Mouse (Mus musculus) hindbrain, embryonic 12.5 days (tissue): ENCODE measurements at regions not wholly inside any gene's neighbourhood (a gene's known extent, or its start where the extent isn't known, plus 50 kb on each side); places are given as distances from the start of the nearest gene placed in this dataset.

ENCODE experiments used
- ATAC-seq: fragments of 200-750 bp; cut with Nextera tagmentation; 2 replicates; pipeline ENCODE4 v1.8.0; 2017; ENCODE audit warnings: moderate TSS enrichment; ENCODE audit not compliant: low FRiP score
- H3K27ac ChIP-seq: fragments of 300-500 bp; sonication (generic); 2 replicates; pipeline ENCODE4 v1.5.1; 2016; ENCODE audit warnings: mild to moderate bottlenecking
- H3K27me3 ChIP-seq: fragments of 300-500 bp; sonication (generic); 2 replicates; pipeline ENCODE4 v1.6.1; 2016; ENCODE audit warnings: mild to moderate bottlenecking
- H3K36me3 ChIP-seq: fragments of 300-500 bp; sonication (generic); 2 replicates; pipeline ENCODE4 v1.6.1; 2016; ENCODE audit warnings: mild to moderate bottlenecking
- H3K4me1 ChIP-seq: fragments of 300-500 bp; sonication (generic); 2 replicates; pipeline ENCODE4 v1.6.1; 2016
- H3K4me2 ChIP-seq: fragments of 300-500 bp; sonication (generic); replicated peaks from 2 replicates; pipeline ENCODE4 v1.6.1; 2016; ENCODE audit warnings: mild to moderate bottlenecking
- H3K4me3 ChIP-seq: fragments of 300-500 bp; sonication (generic); 2 replicates; pipeline ENCODE4 v1.5.1; 2016; ENCODE audit warnings: mild to moderate bottlenecking
- H3K9ac ChIP-seq: fragments of 300-500 bp; sonication (generic); 2 replicates; pipeline ENCODE4 v1.6.1; 2016; ENCODE audit warnings: mild to moderate bottlenecking, moderate library complexity
- H3K9me3 ChIP-seq: fragments of 300-500 bp; sonication (generic); replicated peaks from 2 replicates; pipeline ENCODE4 v1.6.1; 2016; ENCODE audit warnings: mild to moderate bottlenecking
- WGBS: fragments of 180-500 bp; shearing (Covaris S2); methylation state at CpG from one replicate; pipeline ENCODE4 v1.1.7; 2016; 5-methylcytosine and 5-hydroxymethylcytosine counted together

GRCm38 (mm10) chr5:116752096-116752495 lies 160.5 kb upstream of the Srrm4 start:
- Histone ChIP-seq H3K27ac (no peak overlapping the region), H3K4me3 (no peak overlapping the region), H3K4me2 (no peak overlapping the region), H3K27me3 (no peaks in the 10 kb centered on the region), H3K36me3 (no peaks in the 10 kb centered on the region), H3K9ac (no peak overlapping the region), H3K9me3 (no peaks in the 10 kb centered on the region), H3K4me1 (no peaks in the 10 kb centered on the region)
- 74% methylated on average over 1 of the region's 1 CpGs for WGBS
- ATAC-seq: no peak

DNA sequence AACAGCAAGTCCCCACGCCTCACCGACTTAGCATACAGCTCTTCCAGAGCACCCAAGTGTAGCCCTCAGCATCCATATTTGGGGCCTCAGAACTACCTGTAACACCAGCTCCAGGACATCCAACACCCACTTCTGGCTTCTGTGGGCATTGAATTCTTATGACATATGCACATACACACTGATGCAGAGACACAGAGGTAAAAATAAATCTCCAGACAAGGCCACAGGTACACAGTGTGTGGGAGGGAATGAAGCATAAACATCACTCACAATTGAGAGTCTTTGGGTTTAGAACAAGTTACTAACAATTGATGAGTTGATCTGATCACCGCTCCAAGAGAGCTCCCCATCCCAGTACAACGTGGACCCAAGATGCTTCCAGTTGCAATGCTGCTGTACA lies 154.2 kb upstream of the Srrm4 start:
- 85% methylated on average over 4 of the region's 4 CpGs for WGBS
- 0 out of 2 replicates have a peak, but pooled peaks cover 3% of the 10 kb centered on the region for H3K4me1 ChIP-seq
- H3K27me3 ChIP-seq: no peaks in the 10 kb centered on the region
- no peak overlapping the region for H3K4me3 ChIP-seq
- no peak overlapping the region for H3K9ac ChIP-seq
- no peaks in the 10 kb centered on the region for H3K9me3 ChIP-seq
- no peak overlapping the region for H3K27ac ChIP-seq
- no peak for ATAC-seq
- no peak overlapping the region for H3K4me2 ChIP-seq
- no peaks in the 10 kb centered on the region for H3K36me3 ChIP-seq

GRCm38 (mm10) chr5:116744389-116744788 lies 152.8 kb upstream of the Srrm4 start:
- Histone ChIP-seq H3K9me3 (no peaks in the 10 kb centered on the region), H3K27ac (no peak overlapping the region), H3K27me3 (no peaks in the 10 kb centered on the region), H3K4me2 (no peak overlapping the region), H3K9ac (no peak overlapping the region), H3K36me3 (no peaks in the 10 kb centered on the region), H3K4me1 (0 out of 2 replicates have a peak, but pooled peaks cover 3% of the 10 kb centered on the region), H3K4me3 (no peak overlapping the region)
- 31% methylated on average over 10 of the region's 10 CpGs for WGBS
- 0 out of 2 replicates have a peak, but pooled peaks have one; percentile 35 for ATAC-seq

DNA sequence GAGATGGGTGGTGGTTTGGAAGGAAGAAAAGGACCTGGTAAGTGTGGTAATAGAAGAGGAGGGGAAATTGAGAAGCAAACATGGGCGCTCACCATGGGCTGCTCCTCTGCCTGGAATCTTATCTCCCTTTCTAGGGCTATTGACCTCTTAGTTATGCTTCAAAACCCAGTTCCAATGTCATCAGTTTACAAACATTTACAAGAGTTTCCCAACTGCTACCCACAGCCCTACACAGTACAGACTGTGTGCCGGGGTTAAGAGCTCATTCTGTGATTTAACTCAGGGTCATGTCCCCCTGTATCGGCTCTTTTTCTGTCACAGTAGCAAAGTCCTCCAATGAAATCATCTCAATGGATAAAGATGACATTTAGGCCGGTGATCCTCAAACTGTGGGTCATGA lies 144.0 kb upstream of the Srrm4 start:
- 94% methylated on average over 4 of the region's 4 CpGs for WGBS
- no peaks in the 10 kb centered on the region for H3K27me3 ChIP-seq
- H3K4me2 ChIP-seq: no peak overlapping the region
- H3K4me1 ChIP-seq: no peaks in the 10 kb centered on the region
- no peak for ATAC-seq
- H3K27ac ChIP-seq: no peak overlapping the region
- H3K4me3 ChIP-seq: no peak overlapping the region
- no peak overlapping the region for H3K9ac ChIP-seq
- no peaks in the 10 kb centered on the region for H3K36me3 ChIP-seq
- H3K9me3 ChIP-seq: peaks cover 12% of the 10 kb centered on the region; the same call in 1 of the 2 replicates

GRCm38 (mm10) chr5:116731509-116731908 lies 139.9 kb upstream of the Srrm4 start:
- Histone ChIP-seq H3K9ac (no peak overlapping the region), H3K4me3 (no peak overlapping the region), H3K4me1 (no peaks in the 10 kb centered on the region), H3K27ac (no peak overlapping the region), H3K27me3 (no peaks in the 10 kb centered on the region), H3K9me3 (peaks cover 12% of the 10 kb centered on the region; the same call in 1 of the 2 replicates), H3K4me2 (no peak overlapping the region), H3K36me3 (no peaks in the 10 kb centered on the region)
- no peak for ATAC-seq
- 89% methylated on average over 3 of the region's 3 CpGs for WGBS

DNA sequence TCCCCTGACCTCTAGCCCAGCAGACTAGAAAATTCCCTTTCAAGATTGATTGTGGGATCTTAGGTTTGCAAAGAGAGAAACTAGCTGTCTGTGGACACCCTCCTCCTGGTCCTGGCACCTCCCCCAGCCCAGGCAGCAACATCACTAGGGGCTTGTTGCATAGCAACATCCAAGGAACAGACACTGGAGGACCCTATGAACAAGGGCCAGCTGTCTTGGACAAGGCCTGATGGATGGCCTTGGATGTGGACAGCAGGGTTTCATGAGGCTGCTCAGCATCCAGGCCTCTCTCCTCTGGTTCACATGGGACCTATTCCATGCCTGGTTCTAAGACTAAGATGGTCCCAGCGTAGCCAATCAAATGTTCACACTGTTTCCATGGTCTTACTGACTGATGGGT lies 127.6 kb upstream of the Srrm4 start:
- no peak overlapping the region for H3K4me2 ChIP-seq
- no peak overlapping the region for H3K27ac ChIP-seq
- no peaks in the 10 kb centered on the region for H3K9me3 ChIP-seq
- H3K4me1 ChIP-seq: peaks cover 5% of the 10 kb centered on the region
- H3K4me3 ChIP-seq: no peak overlapping the region
- no peak for ATAC-seq
- H3K27me3 ChIP-seq: no peaks in the 10 kb centered on the region
- WGBS: 80% methylated on average over 1 of the region's 1 CpGs
- H3K9ac ChIP-seq: no peak overlapping the region
- no peaks in the 10 kb centered on the region for H3K36me3 ChIP-seq

DNA sequence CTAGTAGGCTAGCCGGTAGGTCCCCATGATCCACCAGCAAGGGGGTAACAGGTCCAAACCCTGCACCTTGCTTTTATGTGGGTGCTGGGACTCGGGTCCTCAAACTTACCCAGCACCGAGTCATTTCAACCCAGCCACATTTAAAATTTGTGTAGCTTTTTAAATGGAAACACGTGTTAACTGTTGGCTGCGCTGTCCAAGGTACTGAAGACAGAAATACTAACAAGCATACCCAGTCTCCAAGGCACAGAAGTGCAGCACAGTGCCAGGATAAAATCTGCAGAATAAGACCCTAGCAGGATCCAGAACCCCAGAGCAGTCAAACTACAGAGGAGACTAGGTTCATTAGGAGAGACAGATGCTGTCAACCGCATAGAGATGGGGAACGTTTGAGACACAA lies 122.6 kb upstream of the Srrm4 start:
- Histone ChIP-seq H3K27ac (no peak overlapping the region), H3K4me2 (no peak overlapping the region), H3K36me3 (no peaks in the 10 kb centered on the region), H3K27me3 (no peaks in the 10 kb centered on the region), H3K4me3 (no peak overlapping the region), H3K9ac (no peak overlapping the region), H3K4me1 (peaks cover 4% of the 10 kb centered on the region), H3K9me3 (no peaks in the 10 kb centered on the region)
- ATAC-seq: no peak
- WGBS: 32% methylated on average over 7 of the region's 7 CpGs

GRCm38 (mm10) chr5:116712056-116712455 lies 120.4 kb upstream of the Srrm4 start:
- H3K9ac ChIP-seq: no peak overlapping the region
- no peak overlapping the region for H3K4me2 ChIP-seq
- ATAC-seq: no peak
- H3K27ac ChIP-seq: no peak overlapping the region
- no peaks in the 10 kb centered on the region for H3K27me3 ChIP-seq
- no peak overlapping the region for H3K4me3 ChIP-seq
- H3K36me3 ChIP-seq: no peaks in the 10 kb centered on the region
- H3K9me3 ChIP-seq: no peaks in the 10 kb centered on the region
- H3K4me1 ChIP-seq: no peaks in the 10 kb centered on the region; the same call in 1 of the 2 replicates
- 91% methylated on average over 3 of the region's 3 CpGs for WGBS

DNA sequence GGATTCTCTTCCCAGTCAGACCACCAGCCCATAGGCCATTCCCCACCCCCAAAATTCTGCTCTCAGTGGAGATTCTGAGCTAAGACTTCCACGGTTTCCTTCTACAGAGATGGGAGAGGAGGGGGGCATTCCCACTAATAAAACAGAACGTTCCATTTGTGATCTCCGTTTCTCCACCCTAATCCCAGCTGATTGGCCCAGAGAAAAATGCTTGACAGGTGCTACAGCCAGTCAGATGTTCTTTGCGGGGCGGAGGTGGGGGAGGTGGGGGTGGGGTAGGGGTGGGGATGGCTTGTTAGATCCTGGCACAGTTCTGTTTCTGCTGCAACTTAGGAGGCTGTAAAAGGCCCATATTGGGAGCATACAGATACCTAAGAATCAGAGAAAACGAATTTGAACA lies 116.9 kb upstream of the Srrm4 start:
- Histone ChIP-seq H3K4me1 (no peaks in the 10 kb centered on the region; the same call in 1 of the 2 replicates), H3K9ac (no peak overlapping the region), H3K4me2 (no peak overlapping the region), H3K4me3 (no peak overlapping the region), H3K27ac (no peak overlapping the region), H3K9me3 (no peaks in the 10 kb centered on the region), H3K27me3 (no peaks in the 10 kb centered on the region), H3K36me3 (no peaks in the 10 kb centered on the region)
- no peak for ATAC-seq
- 34% methylated on average over 6 of the region's 6 CpGs for WGBS

DNA sequence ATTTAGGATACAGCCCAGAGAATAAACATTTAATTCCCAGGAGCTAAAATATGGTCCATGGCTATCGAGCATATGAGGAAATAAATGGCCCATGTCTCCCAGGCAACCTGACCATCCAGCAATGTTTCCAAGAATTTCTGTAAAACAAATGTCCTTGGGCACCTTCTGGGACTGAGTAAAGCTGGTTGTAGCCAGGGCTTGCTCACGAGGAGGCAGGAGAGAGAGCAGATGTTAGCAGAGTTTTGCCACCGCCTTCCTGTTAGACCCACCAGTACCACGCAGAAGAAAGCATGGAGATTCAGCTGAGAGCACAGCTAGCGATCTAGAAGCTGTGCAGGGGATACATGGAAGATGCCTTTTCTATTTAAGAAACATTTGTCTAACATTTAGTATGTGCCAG lies 70.8 kb upstream of the Srrm4 start:
- H3K27ac ChIP-seq: peak overlapping the region; percentile 45
- H3K9me3 ChIP-seq: no peaks in the 10 kb centered on the region
- H3K36me3 ChIP-seq: no peaks in the 10 kb centered on the region
- H3K4me2 ChIP-seq: no peak overlapping the region
- ATAC-seq: no peak
- no peak overlapping the region for H3K9ac ChIP-seq
- 0 out of 2 replicates have a peak, but pooled peaks cover 3% of the 10 kb centered on the region for H3K4me1 ChIP-seq
- WGBS: 61% methylated on average over 5 of the region's 5 CpGs
- no peak overlapping the region for H3K4me3 ChIP-seq
- H3K27me3 ChIP-seq: no peaks in the 10 kb centered on the region

DNA sequence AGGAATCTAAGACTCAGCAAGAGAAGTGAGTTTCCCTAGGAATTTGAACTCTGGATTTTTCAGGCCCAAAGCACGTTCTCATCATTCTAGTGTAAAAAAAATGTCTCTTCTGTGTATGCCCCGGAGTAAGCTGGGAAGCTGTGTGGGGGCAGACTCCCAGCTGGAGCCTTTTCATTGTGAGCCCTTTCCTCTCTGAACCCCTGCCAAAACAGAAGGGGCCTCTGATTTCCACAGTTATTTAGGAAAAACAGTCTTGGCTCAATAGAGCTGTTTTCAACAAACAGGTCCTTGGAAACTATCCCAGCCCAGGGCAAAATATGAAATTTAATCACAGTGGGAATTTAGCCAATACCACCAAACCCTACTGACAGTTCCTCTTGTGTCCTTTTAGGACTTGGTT lies 70.2 kb upstream of the Srrm4 start:
- 0 out of 2 replicates have a peak, but pooled peaks cover 3% of the 10 kb centered on the region for H3K4me1 ChIP-seq
- H3K27me3 ChIP-seq: no peaks in the 10 kb centered on the region
- H3K4me3 ChIP-seq: no peak overlapping the region
- H3K4me2 ChIP-seq: no peak overlapping the region
- no peak for ATAC-seq
- H3K36me3 ChIP-seq: no peaks in the 10 kb centered on the region
- peak overlapping the region; percentile 45 for H3K27ac ChIP-seq
- no peak overlapping the region for H3K9ac ChIP-seq
- no peaks in the 10 kb centered on the region; the same call in 1 of the 2 replicates for H3K9me3 ChIP-seq
- 46% methylated on average over 2 of the region's 2 CpGs for WGBS

- Histone ChIP-seq H3K27me3 (no peaks in the 10 kb centered on the region), H3K36me3 (no peaks in the 10 kb centered on the region), H3K4me2 (no peak overlapping the region), H3K9ac (no peak overlapping the region), H3K4me1 (no peaks in the 10 kb centered on the region), H3K9me3 (peaks cover 5% of the 10 kb centered on the region; the same call in 1 of the 2 replicates), H3K4me3 (no peak overlapping the region), H3K27ac (no peak overlapping the region)
- 83% methylated on average over 17 of the region's 17 CpGs for WGBS
- no peak for ATAC-seq
Measured at GRCm38 (mm10) chr5:116654486-116655420, 63.1 kb upstream of the Srrm4 start.
